Mouse (Mus musculus) forebrain, embryonic 12.5 days (tissue): ENCODE results near the gene Il31ra. TPM values are rescaled to one million over a fixed set of nuclear protein-coding genes. Genes with fewer than 3 reads are reported as not detected.
"Not testable (repeated sequence)": the region's sequence is repeated elsewhere in the genome, so short reads cannot be mapped to it uniquely, and the experiment has no call there.

Source experiments
- ATAC-seq: fragments of 200-750 bp; cut with Nextera tagmentation; 2 replicates; pipeline ENCODE4 v1.8.0; 2017; ENCODE audit warnings: moderate TSS enrichment; ENCODE audit not compliant: low FRiP score
- H3K27ac ChIP-seq: fragments of 300-500 bp; sonication (generic); 2 replicates; pipeline ENCODE4 v1.5.1; 2016; ENCODE audit warnings: mild to moderate bottlenecking
- H3K27me3 ChIP-seq: fragments of 300-500 bp; sonication (generic); 2 replicates; pipeline ENCODE4 v1.6.1; 2016; ENCODE audit warnings: mild to moderate bottlenecking
- H3K36me3 ChIP-seq: fragments of 300-500 bp; sonication (generic); replicated peaks from 2 replicates; pipeline ENCODE4 v1.6.1; 2016; ENCODE audit warnings: mild to moderate bottlenecking
- H3K4me1 ChIP-seq: fragments of 300-500 bp; sonication (generic); 2 replicates; pipeline ENCODE4 v1.6.1; 2016
- H3K4me2 ChIP-seq: fragments of 300-500 bp; sonication (generic); 2 replicates; pipeline ENCODE4 v1.6.1; 2016; ENCODE audit warnings: mild to moderate bottlenecking, moderate library complexity
- H3K4me3 ChIP-seq: fragments of 300-500 bp; sonication (generic); replicated peaks from 2 replicates; pipeline ENCODE4 v1.5.1; 2016; ENCODE audit warnings: mild to moderate bottlenecking
- H3K9ac ChIP-seq: fragments of 300-500 bp; sonication (generic); 2 replicates; pipeline ENCODE4 v1.6.1; 2016; ENCODE audit warnings: mild to moderate bottlenecking
- H3K9me3 ChIP-seq: fragments of 300-500 bp; sonication (generic); 2 replicates; pipeline ENCODE4 v1.6.1; 2016
- WGBS: fragments of 180-500 bp; shearing (Covaris S2); methylation state at CpG from one replicate; pipeline ENCODE4 v1.1.7; 2016; 5-methylcytosine and 5-hydroxymethylcytosine counted together
- polyA plus RNA-seq: library from polyadenylated mRNA; unstranded; fragments of >200 nt; fragmentation: Nextera tagmentation; extraction: Ambion mirVana; gene quantifications from 2 replicates; pipeline ENCODE4 v1.2.1, GENCODE M21; 2016

Gene Il31ra
- polyA plus RNA-seq, 1 experiment from 2014 or later = 0.06 TPM

GRCm38 (mm10) chr13:112590254-112590653 is 3.9 kb downstream of the Il31ra start:
- H3K27ac ChIP-seq = no peak overlapping the region
- no peak overlapping the region for H3K4me3 ChIP-seq
- no peaks in the 10 kb centered on the region for H3K36me3 ChIP-seq
- H3K4me1 ChIP-seq = no peaks in the 10 kb centered on the region
- ATAC-seq = no peak
- no peak overlapping the region for H3K9ac ChIP-seq
- H3K9me3 ChIP-seq = no peaks in the 10 kb centered on the region
- 57% methylated on average over 2 of the region's 2 CpGs for WGBS
- no peaks in the 10 kb centered on the region for H3K27me3 ChIP-seq
- no peak overlapping the region for H3K4me2 ChIP-seq

GRCm38 (mm10) chr13:112589625-112590024 is 4.5 kb downstream of the Il31ra start:
- Histone ChIP-seq H3K4me3 (no peak overlapping the region), H3K9ac (no peak overlapping the region), H3K9me3 (no peaks in the 10 kb centered on the region), H3K27ac (no peak overlapping the region), H3K36me3 (no peaks in the 10 kb centered on the region), H3K4me2 (no peak overlapping the region), H3K4me1 (no peaks in the 10 kb centered on the region), H3K27me3 (no peaks in the 10 kb centered on the region)
- no peak for ATAC-seq

- Histone ChIP-seq H3K4me2 (no peak overlapping the region), H3K36me3 (no peaks in the 10 kb centered on the region), H3K4me3 (no peak overlapping the region), H3K9ac (no peak overlapping the region), H3K27ac (no peak overlapping the region), H3K4me1 (peaks cover 11% of the 10 kb centered on the region), H3K9me3 (no peaks in the 10 kb centered on the region), H3K27me3 (no peaks in the 10 kb centered on the region)
- WGBS = 52% methylated on average over 7 of the region's 7 CpGs
- no peak for ATAC-seq
These were observed 9.5 kb downstream of the Il31ra start for GRCm38 (mm10) chr13:112584556-112585237.

GRCm38 (mm10) chr13:112582291-112582690 is 11.9 kb downstream of the Il31ra start:
- Histone ChIP-seq H3K4me1 (peaks cover 11% of the 10 kb centered on the region), H3K4me3 (no peak overlapping the region), H3K4me2 (no peak overlapping the region), H3K27me3 (no peaks in the 10 kb centered on the region), H3K9me3 (no peaks in the 10 kb centered on the region), H3K27ac (no peak overlapping the region), H3K36me3 (no peaks in the 10 kb centered on the region), H3K9ac (no peak overlapping the region)
- no peak for ATAC-seq
- WGBS = 78% methylated on average over 8 of the region's 8 CpGs

- WGBS = 71% methylated on average over 3 of the region's 3 CpGs
- H3K9me3 ChIP-seq = no peaks in the 10 kb centered on the region
- no peaks in the 10 kb centered on the region for H3K36me3 ChIP-seq
- no peak overlapping the region for H3K9ac ChIP-seq
- peaks cover 11% of the 10 kb centered on the region for H3K4me1 ChIP-seq
- no peaks in the 10 kb centered on the region for H3K27me3 ChIP-seq
- ATAC-seq = no peak
- no peak overlapping the region for H3K4me3 ChIP-seq
- H3K4me2 ChIP-seq = no peak overlapping the region
- H3K27ac ChIP-seq = no peak overlapping the region
These were observed 12.4 kb downstream of the Il31ra start for GRCm38 (mm10) chr13:112581796-112582195.

- Histone ChIP-seq H3K4me2 (no peak overlapping the region), H3K27ac (no peak overlapping the region), H3K4me1 (peaks cover 11% of the 10 kb centered on the region), H3K27me3 (no peaks in the 10 kb centered on the region), H3K9ac (no peak overlapping the region), H3K9me3 (no peaks in the 10 kb centered on the region), H3K4me3 (no peak overlapping the region), H3K36me3 (no peaks in the 10 kb centered on the region)
- no peak for ATAC-seq
- 21% methylated on average over 11 of the region's 11 CpGs for WGBS
These were observed 13.4 kb downstream of the Il31ra start for GRCm38 (mm10) chr13:112580590-112581320.

GRCm38 (mm10) chr13:112578041-112578440 is 16.1 kb downstream of the Il31ra start:
- not testable (repeated sequence) for H3K9ac ChIP-seq, H3K27me3 ChIP-seq, H3K4me2 ChIP-seq, H3K27ac ChIP-seq, H3K9me3 ChIP-seq, H3K4me3 ChIP-seq, H3K36me3 ChIP-seq, ATAC-seq
- WGBS = 91% methylated on average over 11 of the region's 11 CpGs
- peaks cover 11% of the 10 kb centered on the region for H3K4me1 ChIP-seq

- Histone ChIP-seq H3K9ac (no peak overlapping the region), H3K4me1 (no peaks in the 10 kb centered on the region), H3K4me2 (no peak overlapping the region), H3K4me3 (no peak overlapping the region), H3K36me3 (no peaks in the 10 kb centered on the region), H3K27me3 (no peaks in the 10 kb centered on the region), H3K27ac (no peak overlapping the region), H3K9me3 (no peaks in the 10 kb centered on the region)
- no peak for ATAC-seq
These were observed 20.4 kb downstream of the Il31ra start for GRCm38 (mm10) chr13:112573800-112574199.

- Histone ChIP-seq H3K4me2 (no peak overlapping the region), H3K27ac (no peak overlapping the region), H3K36me3 (no peaks in the 10 kb centered on the region), H3K4me1 (no peaks in the 10 kb centered on the region), H3K9ac (no peak overlapping the region), H3K4me3 (no peak overlapping the region), H3K27me3 (no peaks in the 10 kb centered on the region), H3K9me3 (no peaks in the 10 kb centered on the region)
- 79% methylated on average over 5 of the region's 5 CpGs for WGBS
- no peak for ATAC-seq
These were observed 23.4 kb downstream of the Il31ra start for GRCm38 (mm10) chr13:112570768-112571167.

GRCm38 (mm10) chr13:112569606-112570005 is 24.6 kb downstream of the Il31ra start:
- WGBS = 60% methylated on average over 4 of the region's 4 CpGs
- no peaks in the 10 kb centered on the region for H3K27me3 ChIP-seq
- H3K9ac ChIP-seq = no peak overlapping the region
- no peak overlapping the region for H3K4me2 ChIP-seq
- H3K4me1 ChIP-seq = no peaks in the 10 kb centered on the region
- H3K36me3 ChIP-seq = no peaks in the 10 kb centered on the region
- no peak for ATAC-seq
- H3K27ac ChIP-seq = no peak overlapping the region
- H3K9me3 ChIP-seq = no peaks in the 10 kb centered on the region
- H3K4me3 ChIP-seq = no peak overlapping the region

GRCm38 (mm10) chr13:112560554-112561138 is 33.5 kb downstream of the Il31ra start:
- Histone ChIP-seq H3K4me3 (no peak overlapping the region), H3K27me3 (no peaks in the 10 kb centered on the region), H3K4me2 (no peak overlapping the region), H3K27ac (no peak overlapping the region), H3K4me1 (no peaks in the 10 kb centered on the region), H3K9me3 (no peaks in the 10 kb centered on the region), H3K9ac (no peak overlapping the region), H3K36me3 (no peaks in the 10 kb centered on the region)
- 86% methylated on average over 6 of the region's 6 CpGs for WGBS
- no peak for ATAC-seq

GRCm38 (mm10) chr13:112556501-112556900 is 37.7 kb downstream of the Il31ra start:
- no peaks in the 10 kb centered on the region for H3K9me3 ChIP-seq
- ATAC-seq = no peak
- WGBS = 82% methylated on average over 2 of the region's 2 CpGs
- H3K4me2 ChIP-seq = no peak overlapping the region
- no peak overlapping the region for H3K9ac ChIP-seq
- no peaks in the 10 kb centered on the region for H3K36me3 ChIP-seq
- no peak overlapping the region for H3K4me3 ChIP-seq
- H3K27me3 ChIP-seq = no peaks in the 10 kb centered on the region
- H3K4me1 ChIP-seq = no peaks in the 10 kb centered on the region
- H3K27ac ChIP-seq = no peak overlapping the region

- Histone ChIP-seq H3K27ac (no peak overlapping the region), H3K4me2 (no peak overlapping the region), H3K4me3 (no peak overlapping the region), H3K4me1 (no peaks in the 10 kb centered on the region), H3K27me3 (no peaks in the 10 kb centered on the region), H3K36me3 (no peaks in the 10 kb centered on the region), H3K9me3 (no peaks in the 10 kb centered on the region), H3K9ac (no peak overlapping the region)
- no peak for ATAC-seq
- 92% methylated on average over 5 of the region's 5 CpGs for WGBS
These were observed 40.9 kb downstream of the Il31ra start for GRCm38 (mm10) chr13:112553304-112553703.
